Mouse (Mus musculus) heart, postnatal 0 days (tissue): ENCODE data around the gene Lipi. TPM values are rescaled to one million over a fixed set of nuclear protein-coding genes. Genes with fewer than 3 reads are reported as not detected.
A peak's percentile ranks its signal among the peaks of the same experiment; 100 is the strongest.

Experiments used
- ATAC-seq: fragments of 200-750 bp; cut with Nextera tagmentation; 2 replicates; pipeline ENCODE4 v1.8.0; 2017; ENCODE audit warnings: low read depth, moderate number of reproducible peaks, moderate library complexity; ENCODE audit not compliant: insufficient read depth
- DNase-seq: peaks from one replicate; pipeline ENCODE4 v3.0.0-alpha.2; 2016; ENCODE audit warnings: low spot score
- H3K27ac ChIP-seq: fragments of 300-500 bp; sonication (generic); 2 replicates; pipeline ENCODE4 v1.5.1; 2014; ENCODE audit warnings: low read depth, mild to moderate bottlenecking
- H3K27me3 ChIP-seq: fragments of 300-500 bp; sonication (generic); 2 replicates; pipeline ENCODE4 v1.6.1; 2014; ENCODE audit warnings: low read length, mixed read lengths; ENCODE audit not compliant: control insufficient read depth, insufficient read depth
- H3K36me3 ChIP-seq: fragments of 300-500 bp; sonication (generic); replicated peaks from 2 replicates; pipeline ENCODE4 v1.6.1; 2014; ENCODE audit warnings: low read length, mixed read lengths; ENCODE audit not compliant: control insufficient read depth, insufficient read depth
- H3K4me1 ChIP-seq: fragments of 300-500 bp; sonication (generic); 2 replicates; pipeline ENCODE4 v1.6.1; 2014; ENCODE audit warnings: antibody characterized with exemption; ENCODE audit not compliant: control insufficient read depth, insufficient read depth
- H3K4me2 ChIP-seq: fragments of 300-500 bp; sonication (generic); 2 replicates; pipeline ENCODE4 v1.6.1; 2014; ENCODE audit warnings: low read depth, mild to moderate bottlenecking, low read length, moderate library complexity
- H3K4me3 ChIP-seq: fragments of 300-500 bp; sonication (generic); 2 replicates; pipeline ENCODE4 v1.5.1; 2014; ENCODE audit warnings: low read depth, low read length
- H3K9ac ChIP-seq: fragments of 300-500 bp; sonication (generic); replicated peaks from 2 replicates; pipeline ENCODE4 v1.6.1; 2014; ENCODE audit warnings: low read depth, low read length, mixed read lengths
- H3K9me3 ChIP-seq: fragments of 300-500 bp; sonication (generic); replicated peaks from 2 replicates; pipeline ENCODE4 v1.6.1; 2016; ENCODE audit warnings: low read length; ENCODE audit not compliant: control insufficient read depth
- CTCF ChIP-seq: IDR thresholded peaks from 2 replicates; pipeline ENCODE4 v1.5.1; 2016; ENCODE audit warnings: antibody characterized with exemption, control low read depth, low read depth
- EP300 ChIP-seq: IDR thresholded peaks from 2 replicates; pipeline ENCODE4 v1.6.1; 2016; ENCODE audit warnings: antibody characterized with exemption, low read depth
- WGBS: fragments of 180-500 bp; shearing (Covaris S2); extraction: QIAGEN DNeasy Blood & Tissue Kit; methylation state at CpG from one replicate; pipeline ENCODE4 v1.1.7; 2014; 5-methylcytosine and 5-hydroxymethylcytosine counted together
- polyA plus RNA-seq: library from polyadenylated mRNA; unstranded; fragments of >200 nt; fragmentation: Nextera tagmentation; extraction: Ambion mirVana; gene quantifications from 2 replicates; pipeline ENCODE4 v1.2.1, GENCODE M21; 2015
- total RNA-seq: library from RNA; depleted of rRNA; stranded (reverse); fragments of >200 nt; gene quantifications from 2 replicates; pipeline ENCODE4 v1.2.3, GENCODE M21; 2014; ENCODE audit warnings: low replicate concordance; rRNA removed

Lipi gene
- total RNA-seq (not detected in 2 replicates), polyA plus RNA-seq (not detected in 2 replicates)

DNA sequence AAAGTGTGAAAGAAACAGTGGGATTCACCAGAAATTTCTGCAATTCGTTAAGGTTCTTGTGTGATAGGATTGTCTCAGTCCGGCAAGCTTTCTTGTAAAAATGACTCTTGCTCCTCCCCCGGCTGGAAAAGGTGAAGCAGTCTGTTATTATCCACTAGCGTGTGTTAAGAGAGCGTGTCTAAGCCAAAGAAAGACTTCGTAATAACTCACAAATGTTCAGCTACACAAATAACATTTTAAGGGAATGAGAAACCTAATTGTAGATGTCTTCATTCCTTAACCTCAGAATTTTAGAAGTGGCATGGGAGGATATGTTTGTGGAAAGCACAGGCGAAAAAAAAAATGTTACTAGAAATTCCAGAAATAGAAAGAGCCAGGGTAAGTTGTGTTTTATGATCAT lies at the start of gene Lipi:
Lipi (minus strand) TSS at position 101 of the 400 bp plus-strand sequence.
- TF ChIP-seq EP300: no peak
- Histone ChIP-seq H3K27ac (no peak within 1 kb of the TSS), H3K4me3 (no peak within 1 kb of the TSS), H3K36me3 (no peaks in the 10 kb centered on the region), H3K9ac (no peak within 1 kb of the TSS), H3K4me2 (no peak within 1 kb of the TSS), H3K9me3 (no peaks in the 10 kb centered on the region), H3K27me3 (no peaks in the 10 kb centered on the region), H3K4me1 (no peaks in the 10 kb centered on the region)
- ATAC-seq: no peak
- WGBS: 80% methylated on average over 7 of the region's 7 CpGs
- DNase-seq: no peak

DNA sequence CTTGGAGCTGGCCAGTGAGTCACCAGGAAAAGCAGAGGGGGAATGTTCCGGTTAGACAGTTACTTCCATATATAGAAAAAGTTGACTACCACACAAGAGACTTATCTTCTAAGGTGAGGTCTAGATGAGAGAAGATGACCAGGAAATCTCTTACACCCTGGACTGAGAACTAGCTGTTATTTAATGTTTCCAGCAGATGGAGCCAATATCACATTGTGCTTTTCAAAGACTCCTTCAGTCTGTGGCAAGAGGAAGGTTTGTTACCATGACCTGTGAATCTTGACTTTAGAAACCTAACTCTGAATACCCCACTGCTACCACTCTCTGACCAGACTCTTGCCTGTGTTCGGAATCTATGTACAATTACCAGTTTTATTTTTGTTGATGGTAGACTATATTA lies 42.0 kb upstream of the Lipi start:
- ATAC-seq: no peak
- DNase-seq: no peak
- H3K36me3 ChIP-seq: no peaks in the 10 kb centered on the region
- H3K27ac ChIP-seq: no peak overlapping the region
- no peaks in the 10 kb centered on the region for H3K27me3 ChIP-seq
- H3K9ac ChIP-seq: no peak overlapping the region
- no peak overlapping the region for H3K4me2 ChIP-seq
- H3K9me3 ChIP-seq: no peaks in the 10 kb centered on the region
- H3K4me3 ChIP-seq: no peak overlapping the region
- no peak for TF ChIP-seq EP300
- TF ChIP-seq CTCF: peak; percentile 63
- 55% methylated on average over 2 of the region's 2 CpGs for WGBS
- H3K4me1 ChIP-seq: no peaks in the 10 kb centered on the region

DNA sequence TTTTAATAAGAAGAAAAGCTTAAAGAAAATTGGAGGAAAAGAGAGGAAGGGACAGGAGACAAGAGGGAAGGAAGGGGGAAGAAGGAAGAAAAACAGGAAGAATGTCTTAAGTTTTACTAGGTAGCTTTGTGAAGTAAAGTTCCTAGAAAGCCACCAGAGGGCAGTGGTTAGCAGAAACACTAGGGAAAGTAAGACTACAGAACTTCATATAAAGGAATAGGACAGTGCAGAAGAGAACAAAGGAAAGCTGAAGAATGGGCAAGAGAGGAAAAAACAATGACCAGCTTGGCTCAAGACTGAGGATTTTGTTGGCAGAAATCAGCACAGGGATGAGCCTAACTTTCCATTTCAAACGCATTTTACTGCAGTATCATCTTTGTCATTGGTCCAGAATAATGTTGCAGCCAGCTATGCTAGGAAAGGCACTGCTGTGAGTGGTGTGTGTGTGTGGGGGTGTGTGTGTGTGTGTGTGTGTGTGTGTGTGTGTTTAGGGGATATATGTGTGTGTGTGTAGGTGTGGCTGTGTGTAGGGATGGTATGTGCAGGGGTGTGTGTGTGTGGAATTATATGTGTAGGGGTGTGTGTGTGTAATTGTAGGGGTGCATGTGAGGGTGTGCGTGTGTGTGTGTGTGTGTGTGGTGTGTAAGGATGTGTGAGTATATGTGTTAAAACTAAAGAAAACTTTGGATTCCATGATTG lies 31.9 kb upstream of the Lipi start:
- H3K4me2 ChIP-seq: no peak overlapping the region
- peak; percentile 32 for DNase-seq
- WGBS: 72% methylated on average over 2 of the region's 2 CpGs
- H3K4me1 ChIP-seq: no peaks in the 10 kb centered on the region
- ATAC-seq: no peak
- H3K27ac ChIP-seq: no peak overlapping the region
- H3K9me3 ChIP-seq: no peaks in the 10 kb centered on the region
- no peaks in the 10 kb centered on the region for H3K36me3 ChIP-seq
- H3K9ac ChIP-seq: no peak overlapping the region
- no peaks in the 10 kb centered on the region for H3K27me3 ChIP-seq
- TF ChIP-seq CTCF (peak; percentile 47), EP300 (no peak)
- no peak overlapping the region for H3K4me3 ChIP-seq

DNA sequence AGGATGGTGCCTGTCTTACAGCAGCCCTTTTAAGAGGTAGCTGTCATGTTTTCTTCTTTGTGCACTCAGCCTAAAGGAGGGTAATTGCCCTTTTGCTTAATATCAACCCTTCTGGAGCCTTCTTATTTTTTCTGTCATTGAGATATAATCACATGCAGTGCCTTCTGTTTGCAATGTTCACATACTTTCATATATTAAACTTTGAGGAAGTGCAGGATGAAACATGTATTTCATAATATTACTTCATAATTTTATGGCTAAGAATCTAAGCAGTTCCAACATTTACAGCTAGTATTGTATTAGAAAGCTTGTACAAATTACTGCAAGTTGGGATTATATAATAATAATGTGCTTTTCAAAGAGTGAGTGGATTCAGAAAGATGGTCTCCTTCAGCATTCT lies 26.7 kb upstream of the Lipi start:
- no peak for DNase-seq
- no peak overlapping the region for H3K4me3 ChIP-seq
- no peaks in the 10 kb centered on the region for H3K36me3 ChIP-seq
- H3K27me3 ChIP-seq: no peaks in the 10 kb centered on the region
- H3K4me2 ChIP-seq: no peak overlapping the region
- H3K4me1 ChIP-seq: no peaks in the 10 kb centered on the region
- TF ChIP-seq CTCF (no peak), EP300 (no peak)
- H3K27ac ChIP-seq: no peak overlapping the region
- ATAC-seq: no peak
- no peak overlapping the region for H3K9ac ChIP-seq
- H3K9me3 ChIP-seq: no peaks in the 10 kb centered on the region

DNA sequence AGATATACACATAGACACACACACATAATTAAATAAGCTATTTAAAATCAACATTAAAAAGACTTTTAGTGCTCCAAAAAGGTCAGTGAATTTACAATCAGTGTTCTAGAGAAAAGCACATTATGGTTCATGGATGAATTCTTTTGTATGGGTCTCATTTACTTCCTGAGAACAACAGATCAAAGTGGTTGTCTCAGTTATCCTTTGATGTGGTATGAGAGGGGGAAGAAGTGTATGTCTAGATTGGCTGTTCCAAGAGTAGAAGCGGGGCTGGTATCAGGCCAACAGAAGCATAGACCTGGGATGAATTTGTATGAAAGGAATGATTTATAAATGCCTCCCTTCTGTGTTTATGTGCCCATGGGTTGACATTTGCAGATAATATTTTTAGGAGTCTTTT lies 20.6 kb upstream of the Lipi start:
- H3K36me3 ChIP-seq: no peaks in the 10 kb centered on the region
- H3K9me3 ChIP-seq: 0 out of 2 replicates have a peak, but pooled peaks cover 4% of the 10 kb centered on the region
- no peak overlapping the region for H3K27ac ChIP-seq
- no peak overlapping the region for H3K4me3 ChIP-seq
- ATAC-seq (no peak), DNase-seq (no peak)
- no peaks in the 10 kb centered on the region for H3K4me1 ChIP-seq
- H3K4me2 ChIP-seq: no peak overlapping the region
- WGBS: 85% methylated on average over 1 of the region's 1 CpGs
- no peaks in the 10 kb centered on the region for H3K27me3 ChIP-seq
- no peak overlapping the region for H3K9ac ChIP-seq
- TF ChIP-seq CTCF (no peak), EP300 (no peak)
